Mouse (Mus musculus): Measurements from ENCODE around the gene Aldh2.

The Aldh2 gene

GRCm38 (mm10) chr5:121595758-121596157 is 2.1 kb upstream of the Aldh2 start:
- no peak for DNase-seq (ENCODE audit: low read depth, low spot score)

- no peak for DNase-seq (ENCODE audit: low read depth, low spot score)
Observed at GRCm38 (mm10) chr5:121594714-121595313, 1.2 kb upstream of the Aldh2 start.

- DNase-seq (ENCODE audit: low read depth, low spot score): no peak
Observed at GRCm38 (mm10) chr5:121592816-121593407, 712 bp downstream of the Aldh2 start.

- no peak for DNase-seq (ENCODE audit: low read depth, low spot score)
Observed at GRCm38 (mm10) chr5:121592064-121592815, 1.4 kb downstream of the Aldh2 start.

GRCm38 (mm10) chr5:121591417-121592063 is 2.1 kb downstream of the Aldh2 start:
- DNase-seq (ENCODE audit: low read depth, low spot score): no peak

GRCm38 (mm10) chr5:121589928-121590327 is 3.7 kb downstream of the Aldh2 start:
- no peak for DNase-seq (ENCODE audit: low read depth, low spot score)

- DNase-seq (ENCODE audit: low read depth, low spot score): no peak
Observed at GRCm38 (mm10) chr5:121586400-121587039, 7.1 kb downstream of the Aldh2 start.

GRCm38 (mm10) chr5:121585699-121586098 is 7.9 kb downstream of the Aldh2 start:
- DNase-seq (ENCODE audit: low read depth, low spot score): no peak

GRCm38 (mm10) chr5:121585005-121585404 is 8.6 kb downstream of the Aldh2 start:
- no peak for DNase-seq (ENCODE audit: low read depth, low spot score)

GRCm38 (mm10) chr5:121583765-121584501 is 9.7 kb downstream of the Aldh2 start:
- no peak for DNase-seq (ENCODE audit: low read depth, low spot score)

GRCm38 (mm10) chr5:121581945-121582344 is 11.7 kb downstream of the Aldh2 start:
- DNase-seq (ENCODE audit: low read depth, low spot score): no peak

GRCm38 (mm10) chr5:121576927-121577488 is 16.6 kb downstream of the Aldh2 start:
- DNase-seq (ENCODE audit: low read depth, low spot score): no peak

GRCm38 (mm10) chr5:121575867-121576266 is 17.8 kb downstream of the Aldh2 start:
- DNase-seq (ENCODE audit: low read depth, low spot score): no peak

- DNase-seq (ENCODE audit: low read depth, low spot score): no peak
Observed at GRCm38 (mm10) chr5:121574145-121574544, 19.5 kb downstream of the Aldh2 start.

- no peak for DNase-seq (ENCODE audit: low read depth, low spot score)
Observed at GRCm38 (mm10) chr5:121570787-121571186, 22.8 kb downstream of the Aldh2 start.

GRCm38 (mm10) chr5:121569881-121570420 is 23.7 kb downstream of the Aldh2 start:
- no peak for DNase-seq (ENCODE audit: low read depth, low spot score)

- DNase-seq (ENCODE audit: low read depth, low spot score): no peak
Observed at GRCm38 (mm10) chr5:121566035-121566681, 27.5 kb downstream of the Aldh2 start.

- peak; percentile 92 for DNase-seq (ENCODE audit: low read depth, low spot score)
Observed at GRCm38 (mm10) chr5:121564468-121564895, 29.1 kb downstream of the Aldh2 start.

GRCm38 (mm10) chr5:121562436-121562835 is 31.2 kb downstream of the Aldh2 start:
- DNase-seq (ENCODE audit: low read depth, low spot score): peak; percentile 30

GRCm38 (mm10) chr5:121549196-121549595 is 44.4 kb downstream of the Aldh2 start:
- no peak for DNase-seq (ENCODE audit: low read depth, low spot score)
